Mouse (Mus musculus): ENCODE measurements at regions not wholly inside any gene's neighbourhood (a gene's known extent, or its start where the extent isn't known, plus 50 kb on each side); places are given as distances from the start of the nearest gene placed in this dataset.
"Not testable (repeated sequence)": the region's sequence is repeated elsewhere in the genome, so short reads cannot be mapped to it uniquely, and the experiment has no call there.

- DNase-seq, result not testable (repeated sequence)
Observed at GRCm38 (mm10) chr6:19855476-19855875, 989.4 kb downstream of the Ankrd7 start.

DNA sequence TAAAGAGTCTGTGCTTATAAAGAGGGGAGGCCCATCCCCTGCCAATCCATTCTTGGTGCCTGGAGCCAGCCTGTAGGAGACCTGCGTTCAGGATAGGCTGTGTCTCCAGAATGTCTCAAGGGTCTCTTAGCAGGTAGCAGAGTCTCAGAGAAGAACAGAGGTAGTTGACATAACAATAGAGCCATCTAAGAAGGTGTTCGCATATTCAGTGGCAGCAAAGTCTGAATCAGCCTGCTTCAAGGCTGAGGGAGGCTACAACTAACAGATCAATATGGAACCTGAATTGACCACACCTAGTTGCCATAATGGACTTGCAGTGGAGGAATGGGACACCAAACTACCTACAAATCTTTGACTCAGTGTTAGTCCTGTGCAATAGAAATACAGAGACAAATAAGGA lies 998.0 kb downstream of the Ankrd7 start:
- DNase-seq, result no peak

GRCm38 (mm10) chr6:19869697-19870096 lies 1003.6 kb downstream of the Ankrd7 start:
- peak; percentile 69 to 85 for DNase-seq

DNA sequence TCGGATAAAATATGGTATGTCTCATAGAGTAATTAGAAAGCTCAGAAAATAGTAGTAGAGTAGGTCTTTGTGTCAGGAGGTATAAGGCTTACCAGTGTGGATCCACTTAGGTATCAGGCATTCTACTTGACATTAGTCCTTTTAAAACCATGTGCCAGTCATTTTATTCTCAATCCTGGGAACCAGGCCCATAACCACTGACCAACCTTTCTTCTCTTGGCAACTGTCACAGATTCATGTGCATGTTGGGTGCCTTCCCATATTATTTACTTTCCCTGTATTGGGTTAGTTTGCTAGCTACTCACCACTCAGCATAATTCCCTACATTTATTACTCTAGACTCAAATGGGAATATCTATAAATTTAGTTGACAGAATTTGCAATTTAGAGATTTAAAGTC lies 1045.1 kb downstream of the Ankrd7 start:
- DNase-seq, result peak; percentile 19 to 46

DNA sequence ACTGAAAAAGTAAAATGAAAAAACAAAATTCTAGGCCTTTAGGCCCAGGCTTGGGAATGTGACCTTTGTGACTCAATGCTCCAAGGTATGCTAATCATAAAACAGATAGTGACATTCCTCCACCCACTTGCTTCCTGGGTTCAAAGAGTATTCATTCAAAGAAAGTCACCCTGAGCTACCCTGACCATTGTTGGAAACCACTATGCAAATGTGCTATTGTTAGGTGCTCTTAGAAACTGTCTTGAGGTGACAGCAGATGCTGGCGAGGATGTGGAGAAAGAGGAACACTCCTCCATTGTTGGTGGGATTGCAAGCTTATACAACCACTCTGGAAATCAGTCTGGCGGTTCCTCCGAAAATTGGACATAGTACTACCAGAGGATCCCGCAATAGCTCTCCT lies 1075.7 kb downstream of the Ankrd7 start:
- DNase-seq, result not testable (repeated sequence)

DNA sequence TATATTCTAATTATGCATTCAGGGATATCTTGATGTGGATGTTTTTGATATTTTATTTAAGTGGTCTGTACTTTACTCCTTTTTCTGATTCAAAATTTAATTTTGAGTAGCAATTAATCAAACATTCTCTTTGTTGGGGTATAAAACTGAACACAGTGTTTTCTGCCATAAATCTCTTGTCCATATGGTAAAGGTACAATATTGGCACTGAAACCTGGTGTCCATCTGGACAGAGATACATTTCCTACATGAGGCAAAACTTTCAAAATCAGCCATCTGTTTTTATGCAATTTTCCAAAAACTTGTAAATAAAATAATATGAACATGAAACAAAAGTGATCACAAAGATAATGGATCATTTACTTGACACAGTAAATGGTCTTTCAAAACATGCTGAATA lies 1078.2 kb downstream of the Ankrd7 start:
- peak in 1 of 2 experiments; percentile 62 for DNase-seq

DNA sequence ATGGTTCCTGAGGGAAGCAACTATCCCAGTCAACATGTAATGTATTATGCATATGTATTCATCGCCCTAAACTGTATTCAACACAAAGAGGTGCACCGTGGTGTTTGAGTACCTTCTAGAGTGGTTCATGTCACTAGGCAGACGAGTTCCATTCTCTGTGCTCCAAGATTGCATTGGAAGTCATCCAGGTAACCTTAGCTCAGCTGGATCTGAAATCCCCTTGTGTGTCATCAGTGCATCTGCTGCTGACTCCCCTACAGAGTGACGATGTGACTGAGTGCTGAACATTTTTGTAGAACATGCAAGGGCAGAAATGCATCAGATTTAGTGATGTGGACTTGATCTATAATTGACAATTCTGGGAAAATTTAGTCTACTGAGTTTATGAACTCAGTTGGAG lies 1079.6 kb downstream of the Ankrd7 start:
- DNase-seq, result peak; percentile 23 to 40

DNA sequence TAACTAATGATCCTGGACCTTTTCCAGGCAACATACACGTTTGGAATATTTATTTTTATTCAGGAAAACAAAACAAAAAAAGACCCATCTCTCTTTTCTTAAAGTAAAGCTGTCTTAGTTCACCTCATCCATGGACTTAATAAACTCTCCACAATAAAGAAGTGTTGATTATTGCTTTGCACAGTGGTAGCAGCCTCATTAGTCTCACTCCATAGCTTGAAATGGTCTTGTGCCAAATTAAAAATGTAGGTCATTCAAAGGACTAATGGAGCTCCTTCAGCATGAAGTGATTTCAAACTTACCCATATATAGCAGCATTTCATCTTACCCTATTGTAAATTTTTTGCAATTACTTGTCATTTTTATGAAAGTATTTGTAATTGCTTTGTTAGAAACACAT lies 1109.8 kb downstream of the Ankrd7 start:
- no peak for DNase-seq

DNA sequence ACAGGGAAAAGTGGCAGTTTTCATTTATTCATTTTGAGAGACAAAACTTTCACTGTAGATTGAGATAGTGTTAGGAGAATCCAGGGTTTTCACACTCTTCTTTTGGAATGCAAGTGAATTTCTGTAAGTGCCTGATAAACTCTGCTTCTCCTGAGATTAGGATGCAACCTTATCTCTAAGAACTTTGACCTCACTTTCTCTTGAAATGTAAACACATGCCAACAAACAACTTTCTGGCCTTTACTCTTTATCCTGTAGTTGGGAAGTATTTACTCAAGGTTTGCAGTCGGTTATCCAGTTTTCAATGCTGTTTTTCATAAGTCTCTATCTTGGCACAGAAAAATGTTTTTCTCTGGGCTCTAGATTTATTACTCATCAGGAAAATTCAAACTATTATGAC lies 1125.7 kb downstream of the Ankrd7 start:
- DNase-seq, result no peak

- no peak for DNase-seq
Observed at GRCm38 (mm10) chr6:20028466-20028865, 1162.3 kb downstream of the Ankrd7 start.

DNA sequence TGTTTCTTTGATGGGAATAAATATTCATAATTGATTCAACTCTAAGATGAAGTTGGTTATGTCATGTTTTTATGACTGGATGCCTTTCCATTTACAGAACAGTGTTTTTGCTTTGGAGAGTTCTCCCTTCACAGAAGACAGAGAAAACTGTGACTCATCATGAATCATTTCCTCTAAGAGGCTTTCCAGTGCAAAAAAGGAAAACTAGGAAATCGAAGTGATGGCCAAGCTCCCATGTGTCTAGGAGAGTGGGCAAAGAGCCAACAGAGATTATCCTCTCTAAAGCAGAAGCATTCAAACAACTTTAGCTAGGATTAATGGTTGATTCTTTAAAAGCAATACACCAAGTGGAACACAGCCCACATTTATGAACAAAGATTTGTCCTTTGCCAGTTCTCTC lies 1171.7 kb downstream of the Ankrd7 start:
- peak; percentile 22 to 59 for DNase-seq

GRCm38 (mm10) chr6:20078666-20079065 lies 1136.6 kb upstream of the Kcnd2 start:
- DNase-seq, result no peak

DNA sequence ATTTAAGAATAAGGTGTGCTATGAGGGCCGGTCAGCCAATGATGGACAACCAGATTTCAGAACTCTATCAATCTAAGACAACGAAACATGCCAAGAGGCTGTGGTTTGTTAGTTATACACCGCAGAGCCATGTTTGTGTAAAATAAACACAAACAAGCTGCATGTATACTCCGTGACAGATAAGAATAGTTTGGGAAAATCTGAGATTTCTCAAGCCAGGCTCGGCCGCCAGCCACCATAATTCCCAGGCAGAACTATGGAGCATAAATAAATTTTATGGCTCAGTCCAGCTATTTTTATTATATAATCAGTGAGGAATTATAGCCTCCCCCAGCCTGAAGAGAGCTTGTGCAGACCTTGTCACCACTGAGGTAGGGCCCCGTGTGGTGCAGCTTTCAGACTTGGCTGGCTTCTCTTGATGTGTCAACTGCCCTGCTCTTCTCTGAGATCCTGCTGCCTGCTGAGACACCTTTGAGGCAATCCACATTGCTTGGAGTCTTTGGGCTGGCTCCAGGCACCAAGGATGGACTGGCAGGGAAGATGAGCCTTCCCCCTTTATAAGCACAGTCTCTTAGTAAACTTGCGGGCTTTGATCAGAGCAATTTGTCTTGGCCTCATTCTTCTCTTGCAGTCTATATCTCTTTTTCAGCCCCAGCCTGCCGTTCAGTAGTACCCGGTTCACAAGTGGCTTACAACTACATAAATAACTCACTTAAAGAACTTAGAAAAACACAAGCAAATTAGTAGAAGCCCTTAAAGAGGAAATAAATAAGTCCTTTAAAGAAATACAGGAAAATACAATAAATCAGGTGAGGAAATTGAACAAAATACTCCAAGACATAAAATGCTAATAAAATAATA lies 1123.0 kb upstream of the Kcnd2 start:
- peak; percentile 62 to 72 for DNase-seq

DNA sequence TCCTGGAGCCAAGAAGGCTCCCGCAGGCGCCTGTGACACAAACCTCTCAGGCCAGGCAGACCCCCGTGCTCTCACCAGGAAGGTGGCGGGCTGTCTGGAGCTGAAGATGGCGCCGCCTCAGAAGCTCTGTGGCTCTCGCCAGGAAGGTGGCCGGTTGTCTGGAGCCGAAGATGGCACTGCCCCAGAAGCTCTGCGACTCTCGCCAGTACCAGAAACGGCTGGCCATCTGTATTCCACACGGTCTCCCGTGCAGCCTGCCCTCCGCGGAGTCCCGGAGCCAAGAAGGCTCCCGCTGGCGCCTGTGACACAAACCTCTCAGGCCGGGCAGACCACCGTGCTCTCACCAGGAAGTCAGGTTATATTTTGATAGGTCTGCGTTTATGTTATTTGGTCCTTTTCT lies 1081.3 kb upstream of the Kcnd2 start:
- DNase-seq, result peak; percentile 38 to 56

DNA sequence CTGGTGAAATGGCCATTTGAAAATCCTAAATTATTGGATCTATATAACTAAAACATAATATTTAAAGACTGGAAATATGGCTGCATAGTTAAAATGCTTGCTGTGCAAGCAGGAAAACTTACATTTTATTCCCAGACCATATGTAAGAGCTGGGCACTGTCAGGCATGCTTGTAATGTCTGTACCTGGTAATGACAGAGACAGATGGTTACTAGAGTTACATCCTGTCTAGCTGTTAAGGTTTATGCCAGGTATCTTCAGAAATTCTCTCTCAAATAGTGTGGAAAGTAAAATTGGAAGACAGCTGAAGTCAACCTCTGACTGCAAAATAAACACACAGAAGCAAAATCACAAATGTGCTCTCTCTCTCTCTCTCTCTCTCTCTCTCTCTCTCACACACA lies 1077.8 kb upstream of the Kcnd2 start:
- peak in 1 of 2 experiments; percentile 28 for DNase-seq
